Mouse (Mus musculus) liver, embryonic 14.5 days (tissue): ENCODE measurements around the gene Ssr2. TPM values are rescaled to one million over a fixed set of nuclear protein-coding genes. Genes with fewer than 3 reads are reported as not detected.

Source experiments
- ATAC-seq: fragments of 200-750 bp; cut with Nextera tagmentation; 2 replicates; pipeline ENCODE4 v1.8.0; 2017; ENCODE audit warnings: moderate number of reproducible peaks, mild to moderate bottlenecking, moderate library complexity; ENCODE audit not compliant: insufficient read depth
- DNase-seq, 3 experiments: peaks; one replicate each; pipeline ENCODE4 v3.0.0-alpha.2; 2012 to 2013; ENCODE audit warnings: low read depth in 3 of 3, low spot score in 3 of 3
- H3K27ac ChIP-seq: fragments of 300-500 bp; sonication (generic); 2 replicates; pipeline ENCODE4 v1.5.1; 2014; ENCODE audit warnings: moderate library complexity, mild to moderate bottlenecking, control low read depth, inconsistent platforms
- H3K27me3 ChIP-seq: fragments of 300-500 bp; sonication (generic); 2 replicates; pipeline ENCODE4 v1.6.1; 2014; ENCODE audit warnings: mild to moderate bottlenecking, low read length, moderate library complexity; ENCODE audit not compliant: control insufficient read depth, insufficient read depth
- H3K36me3 ChIP-seq: fragments of 300-500 bp; sonication (generic); replicated peaks from 2 replicates; pipeline ENCODE4 v1.6.1; 2014; ENCODE audit warnings: low read depth; ENCODE audit not compliant: control insufficient read depth, insufficient read depth
- H3K4me1 ChIP-seq, 2 experiments: fragments of 200-500 bp in 1 of 2; fragments of 300-500 bp in 1 of 2; sonication (generic) in 1 of 2; replicated peaks; 2 replicates each; pipeline ENCODE4 v1.6.1; 2012 to 2014; ENCODE audit warnings: antibody characterized with exemption in 1 of 2, inconsistent platforms in 1 of 2, low read length in 1 of 2; ENCODE audit not compliant: control insufficient read depth in 2 of 2, insufficient read depth in 2 of 2
- H3K4me2 ChIP-seq: fragments of 300-500 bp; sonication (generic); 2 replicates; pipeline ENCODE4 v1.6.1; 2014; ENCODE audit warnings: low read depth, mild to moderate bottlenecking, control low read depth, moderate library complexity
- H3K4me3 ChIP-seq, 2 experiments: fragments of 200-500 bp in 1 of 2; fragments of 300-500 bp in 1 of 2; sonication (generic) in 1 of 2; 2 replicates each; pipeline ENCODE4 v1.5.1; 2012 to 2014; ENCODE audit warnings: low read depth in 2 of 2, low read length in 2 of 2, mild to moderate bottlenecking in 2 of 2, control low read depth in 1 of 2, inconsistent platforms in 1 of 2, moderate library complexity in 1 of 2; ENCODE audit not compliant: insufficient read depth in 1 of 2
- H3K9ac ChIP-seq: fragments of 300-500 bp; sonication (generic); replicated peaks from 2 replicates; pipeline ENCODE4 v1.6.1; 2014; ENCODE audit warnings: mild to moderate bottlenecking, control low read depth, moderate library complexity
- H3K9me3 ChIP-seq: fragments of 300-500 bp; sonication (generic); 2 replicates; pipeline ENCODE4 v1.6.1; 2016; ENCODE audit warnings: low read length, mixed read lengths; ENCODE audit not compliant: control insufficient read depth
- CTCF ChIP-seq: IDR thresholded peaks from 2 replicates; pipeline ENCODE4 v1.5.1; 2016; ENCODE audit warnings: antibody characterized with exemption, low read depth, control low read depth
- EP300 ChIP-seq: IDR thresholded peaks from 2 replicates; pipeline ENCODE4 v1.6.1; 2016; ENCODE audit warnings: antibody characterized with exemption, low read depth
- WGBS: fragments of 180-500 bp; shearing (Covaris S2); extraction: QIAGEN DNeasy Blood & Tissue Kit; methylation state at CpG from one replicate; pipeline ENCODE4 v1.1.7; 2014; ENCODE audit not compliant: insufficient replicate concordance; 5-methylcytosine and 5-hydroxymethylcytosine counted together
- polyA plus RNA-seq, 2 experiments: library from polyadenylated mRNA; depleted of rRNA in 1 of 2; stranded (reverse) in 1 of 2; unstranded in 1 of 2; fragments of >200 nt; fragmentation: Nextera tagmentation in 1 of 2; extraction: Ambion mirVana in 1 of 2; gene quantifications; 2 replicates each; pipeline versions ENCODE4 v1.2.1 to v1.2.3; 2012 to 2014

The Ssr2 gene
- polyA plus RNA-seq (2012; rRNA removed) (165 and 230 TPM in 2 replicates), polyA plus RNA-seq (2014; fragmentation: Nextera tagmentation; extraction: Ambion mirVana) (168 and 173 TPM in 2 replicates)

GRCm38 (mm10) chr3:88575540-88575939 is at the start of gene Ssr2:
Gene Ssr2 (plus strand): TSS chr3:88575876.
- no peak within 1 kb of the TSS for H3K27ac ChIP-seq
- no peak for DNase-seq
- H3K27me3 ChIP-seq, result no peaks in the 10 kb centered on the region
- H3K36me3 ChIP-seq, result no peaks in the 10 kb centered on the region
- 71% methylated on average over 3 of the region's 3 CpGs for whole genome bisulfite sequencing
- ATAC-seq, result no peak
- no peaks in the 10 kb centered on the region for H3K9me3 ChIP-seq
- no peak within 1 kb of the TSS for H3K4me2 ChIP-seq
- H3K4me3 ChIP-seq, result no peak within 1 kb of the TSS
- no peak within 1 kb of the TSS for H3K9ac ChIP-seq
- peaks cover 8 to 10% of the 10 kb centered on the region in 2 experiments; a peak in 3 of 4 replicates for H3K4me1 ChIP-seq
- TF ChIP-seq EP300 (no peak), CTCF (no peak)

- 29% methylated on average over 17 of the region's 17 CpGs for WGBS
- H3K36me3 ChIP-seq, result no peaks in the 10 kb centered on the region
- H3K4me2 ChIP-seq, result no peak overlapping the region
- no peak overlapping the region for H3K27ac ChIP-seq
- TF ChIP-seq EP300 (no peak), CTCF (peak; percentile 100)
- ATAC-seq (peak; percentile 69), DNase-seq (peak; percentile 76)
- peaks cover 2 to 8% of the 10 kb centered on the region in 2 experiments; a peak in 2 of 4 replicates for H3K4me1 ChIP-seq
- H3K27me3 ChIP-seq, result no peaks in the 10 kb centered on the region
- no peak overlapping the region for H3K9ac ChIP-seq
- H3K9me3 ChIP-seq, result no peaks in the 10 kb centered on the region
- H3K4me3 ChIP-seq, result no peak overlapping the region
Measured at GRCm38 (mm10) chr3:88526157-88527131, 49.2 kb upstream of the Ssr2 start.

- TF ChIP-seq CTCF, result no peak
- TF ChIP-seq EP300, result no peak
- Histone ChIP-seq H3K27ac (no peak overlapping the region), H3K4me2 (no peak overlapping the region), H3K9me3 (no peaks in the 10 kb centered on the region), H3K4me1 (peaks cover 2 to 8% of the 10 kb centered on the region in 2 experiments; a peak in 2 of 4 replicates), H3K27me3 (peaks cover 1% of the 10 kb centered on the region), H3K9ac (no peak overlapping the region), H3K4me3 (no peak overlapping the region), H3K36me3 (no peaks in the 10 kb centered on the region)
- ATAC-seq (no peak), DNase-seq (no peak)
- WGBS, result 34% methylated on average over 8 of the region's 8 CpGs
Measured at GRCm38 (mm10) chr3:88527565-88527964, 48.1 kb upstream of the Ssr2 start.

- Histone ChIP-seq H3K9ac (no peak overlapping the region), H3K9me3 (no peaks in the 10 kb centered on the region), H3K4me1 (peaks cover 2 to 8% of the 10 kb centered on the region in 2 experiments; a peak in 2 of 4 replicates), H3K27me3 (peaks cover 6% of the 10 kb centered on the region), H3K4me3 (no peak overlapping the region), H3K4me2 (no peak overlapping the region), H3K36me3 (no peaks in the 10 kb centered on the region), H3K27ac (no peak overlapping the region)
- WGBS, result 81% methylated on average over 11 of the region's 11 CpGs
- TF ChIP-seq CTCF (no peak), EP300 (no peak)
- no peak for DNase-seq
- no peak for ATAC-seq
Measured at GRCm38 (mm10) chr3:88528646-88529045, 47.0 kb upstream of the Ssr2 start.
